ENCODE assay signal across 11 mouse cellular contexts in the genomic region with DNA sequence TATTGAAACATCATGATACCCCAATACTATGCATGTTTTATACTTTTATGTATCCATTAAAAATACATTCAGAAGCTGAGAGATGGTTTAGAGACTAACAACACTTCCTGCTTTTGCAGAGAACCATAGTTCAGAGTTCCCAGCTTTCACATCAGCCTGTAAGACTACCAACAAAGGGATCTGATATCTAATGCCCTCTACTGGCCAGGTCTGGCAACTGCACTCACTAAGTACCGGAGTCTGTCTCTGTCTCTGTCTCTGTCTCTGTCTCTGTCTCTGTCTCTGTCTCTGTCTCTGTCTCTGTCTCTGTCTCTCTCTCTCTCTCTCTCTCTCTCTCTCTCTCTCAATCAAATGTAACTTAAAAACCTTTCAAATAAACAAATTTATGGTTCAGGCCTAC. TPM values are rescaled to one million over a fixed set of nuclear protein-coding genes. Genes with fewer than 3 reads are reported as not detected.
DNase-seq lines count a peak whose midpoint lies in the region; ATAC-seq and TF ChIP-seq lines count a peak whose summit lies in the region.
"Had no signal": no experiment of that assay in that cellular context is flagged by ENCODE, and none has a peak within 500 bp of the region (broad histone marks: within the 10 kb centered on the region; RNA-seq: fewer than 3 reads in every experiment).

No protein-coding gene starts in this region.

- intact Hi-C loops in left cerebral cortex, postnatal 36 days (cut with DNase I): no loop called here

- DNase-seq in kidney, adult 2 months: peak; percentile 52
- peak; percentile 16 for DNase-seq in MEL (ENCODE audit: low read depth, low spot score)
- peak; percentile 12 for DNase-seq in c-Kit-positive CD71-positive TER-119-positive erythroid progenitor cells, embryonic 14.5 days (ENCODE audit: low spot score)
- DNase-seq in lung, postnatal 10 days: peak; percentile 28
- no peak for DNase-seq in neural tube, embryonic 10.5 days (ENCODE audit: extremely low spot score, low spot score)
- no peak for DNase-seq in left cerebral cortex, postnatal 36 days (ENCODE audit: low spot score in 2 of 2)

- H3K27ac ChIP-seq in kidney, adult 2 months (ENCODE audit: insufficient read depth, low read depth, low read length): no peak overlapping the region
- no peak overlapping the region for H3K27ac ChIP-seq in kidney, embryonic 15.5 days
- no peak overlapping the region for H3K27ac ChIP-seq in MEL (ENCODE audit: control insufficient read depth, low read depth, low read length)
- H3K27ac ChIP-seq: hindbrain, embryonic 12.5 days; limb, embryonic 13.5 days had no signal

- H3K4me1 ChIP-seq in kidney, adult 2 months (ENCODE audit: control insufficient read depth, insufficient read depth, low read length): no peaks in the 10 kb centered on the region
- H3K4me1 ChIP-seq in kidney, embryonic 15.5 days: peaks cover 3% of the 10 kb centered on the region; the same call in 1 of the 2 replicates
- H3K4me1 ChIP-seq in MEL (ENCODE audit: control insufficient read depth in 1 of 2, insufficient read depth in 2 of 2, low read length in 2 of 2): no peaks in the 10 kb centered on the region

- no peaks in the 10 kb centered on the region for H3K36me3 ChIP-seq in kidney, adult 2 months (ENCODE audit: control insufficient read depth, insufficient read depth, low read length)
- H3K36me3 ChIP-seq in kidney, embryonic 15.5 days: no peaks in the 10 kb centered on the region
- no peaks in the 10 kb centered on the region for H3K36me3 ChIP-seq in MEL (ENCODE audit: control insufficient read depth in 1 of 2, insufficient read depth in 2 of 2, low read length in 2 of 2)
- H3K36me3 ChIP-seq: hindbrain, embryonic 12.5 days; limb, embryonic 13.5 days had no signal

- no peak for TF ChIP-seq POLR2A in kidney, adult 2 months (IDR thresholded peaks at IDR 0.05; ENCODE audit: low read depth, low read length)
- TF ChIP-seq POLR2A in MEL (IDR thresholded peaks at IDR 0.05; ENCODE audit: control insufficient read depth in 1 of 2, insufficient read depth in 1 of 2, low read depth in 1 of 2, low read length in 2 of 2, poor library complexity in 1 of 2): no peak

- no peaks in the 10 kb centered on the region for H3K79me2 ChIP-seq in MEL (ENCODE audit: control insufficient read depth, insufficient read depth, low read length, poor library complexity)

- H3K4me3 ChIP-seq in kidney, adult 2 months (ENCODE audit: insufficient read depth, low read depth, low read length): no peak overlapping the region
- no peak overlapping the region for H3K4me3 ChIP-seq in kidney, embryonic 15.5 days (replicated peaks)
- H3K4me3 ChIP-seq in MEL (ENCODE audit: control insufficient read depth in 1 of 2, insufficient read depth in 1 of 2, low read depth in 2 of 2, low read length in 2 of 2): no peak overlapping the region
- H3K4me3 ChIP-seq: erythroblast, embryonic 14.5 days; hindbrain, embryonic 12.5 days; limb, embryonic 13.5 days had no signal

- no peak; the same call in 1 of the 2 replicates for TF ChIP-seq RAD21 in MEL (IDR thresholded peaks at IDR 0.05; ENCODE audit: low read depth, low read length)

- TF ChIP-seq CTCF in kidney, adult 2 months (conservative IDR thresholded peaks at IDR 0.05; ENCODE audit: insufficient read depth, insufficient read length, low read depth, low read length): peak; percentile 52
- TF ChIP-seq CTCF in MEL (IDR thresholded peaks at IDR 0.05 in 2 of 3, conservative IDR thresholded peaks at IDR 0.05 in 1 of 3; ENCODE audit: control insufficient read depth in 1 of 3, insufficient read depth in 1 of 3, low read depth in 2 of 3, low read length in 3 of 3, poor library complexity in 1 of 3, severe bottlenecking in 1 of 3): peak in 2 of 3 experiments; percentile 22 to 39; a peak in 3 of 6 replicates

- no peaks in the 10 kb centered on the region for H3K9me3 ChIP-seq in kidney, embryonic 15.5 days (replicated peaks)
- no peaks in the 10 kb centered on the region for H3K9me3 ChIP-seq in MEL (replicated peaks; ENCODE audit: insufficient read depth, low read length)
- H3K9me3 ChIP-seq: hindbrain, embryonic 12.5 days; limb, embryonic 13.5 days had no signal

- H3K27me3 ChIP-seq in kidney, adult 2 months (replicated peaks; ENCODE audit: control insufficient read depth, insufficient read depth, low read length): no peaks in the 10 kb centered on the region
- no peaks in the 10 kb centered on the region for H3K27me3 ChIP-seq in kidney, embryonic 15.5 days
- no peaks in the 10 kb centered on the region for H3K27me3 ChIP-seq in MEL (ENCODE audit: control insufficient read depth in 1 of 2, insufficient read depth in 2 of 2, low read length in 2 of 2)
- H3K27me3 ChIP-seq: hindbrain, embryonic 12.5 days; limb, embryonic 13.5 days had no signal

- H3K4me2 ChIP-seq in kidney, embryonic 15.5 days: no peak overlapping the region
- H3K4me2 ChIP-seq: hindbrain, embryonic 12.5 days; limb, embryonic 13.5 days had no signal

- 58% methylated on average over 1 of the region's 1 CpGs for WGBS in kidney, adult 2 months
- WGBS in kidney, embryonic 15.5 days: 50% methylated on average over 1 of the region's 1 CpGs

- no peak for ATAC-seq in kidney, embryonic 15.5 days (replicated peaks; ENCODE audit: low FRiP score)

- no peak for TF ChIP-seq EP300 in MEL (IDR thresholded peaks at IDR 0.05; ENCODE audit: low read depth in 1 of 2, low read length in 2 of 2)

- H3K9ac ChIP-seq in kidney, embryonic 15.5 days: no peak overlapping the region
- no peak overlapping the region for H3K9ac ChIP-seq in MEL (ENCODE audit: control insufficient read depth, low read depth, low read length, poor library complexity, severe bottlenecking)
- H3K9ac ChIP-seq: hindbrain, embryonic 12.5 days; limb, embryonic 13.5 days had no signal

TF ChIP-seq in MEL, 35 proteins besides CTCF, POLR2A, EP300 and RAD21:
- no peak; the same call in 1 of the 2 replicates for TF ChIP-seq SMC3 (IDR thresholded peaks at IDR 0.05; ENCODE audit: low read depth, low read length)
- TF ChIP-seq MYB (IDR thresholded peaks at IDR 0.05; ENCODE audit: low read depth, low read length): no peak
- no peak for TF ChIP-seq BHLHE40 (IDR thresholded peaks at IDR 0.05; ENCODE audit: borderline replicate concordance, low read depth, low read length)
- no peak for TF ChIP-seq ZC3H11A (IDR thresholded peaks at IDR 0.05; ENCODE audit: low read depth, low read length)
- TF ChIP-seq USF1 (IDR thresholded peaks at IDR 0.05; ENCODE audit: low read depth, low read length): no peak

RNA-seq across cellular contexts. Expression of gene Slc15a5, which starts 25.6 kb away (rescaled TPM):
- polyA plus RNA-seq in kidney, adult 2 months (2012; rRNA removed): 0.48 TPM in 1 of 2 replicates, not detected in the other
- not detected in 2 replicates for polyA plus RNA-seq in kidney, embryonic 15.5 days (2015; fragmentation: Nextera tagmentation; extraction: Ambion mirVana)
- not detected in 2 replicates for total RNA-seq in MEL (2012; rRNA removed)
- not detected for polyA plus RNA-seq in MEL (2012; ENCODE audit: insufficient read depth in 1 of 2, insufficient read length in 2 of 2, low read depth in 1 of 2, low replicate concordance in 2 of 2, missing spikeins in 1 of 2)
- not detected for total RNA-seq in left cerebral cortex, postnatal 36 days (2021)
- polyA plus RNA-seq: erythroblast, embryonic 14.5 days; hindbrain, embryonic 12.5 days; limb, embryonic 13.5 days; neural tube, embryonic 11.5 days had no signal

Comparison
In these comparisons a context has a peak if more than half of its experiments do, and no peak if none do; other contexts are left out.
1. DNase-seq: peak in kidney, adult 2 months (single experiment), MEL (single experiment), c-Kit-positive CD71-positive TER-119-positive erythroid progenitor cells, embryonic 14.5 days (single experiment) and lung, postnatal 10 days (single experiment); none in neural tube, embryonic 10.5 days (single experiment) and left cerebral cortex, postnatal 36 days (0 of 2).